Mouse (Mus musculus) ES-E14 (cell line): ENCODE measurements at regions not wholly inside any gene's neighbourhood (a gene's known extent, or its start where the extent isn't known, plus 50 kb on each side); places are given as distances from the start of the nearest gene placed in this dataset.

Experiments used
- DNase-seq: peaks from one replicate; pipeline ENCODE4 v3.0.0-alpha.2; 2013; ENCODE audit warnings: low read depth, low spot score
- H3K27ac ChIP-seq: 2 replicates; pipeline ENCODE4 v1.5.1; 2012; ENCODE audit warnings: low read depth, mild to moderate bottlenecking, low read length, moderate library complexity, mixed read lengths; ENCODE audit not compliant: poor library complexity, insufficient read depth, severe bottlenecking
- H3K36me3 ChIP-seq: 2 replicates; pipeline ENCODE4 v1.6.1; 2012; ENCODE audit warnings: mild to moderate bottlenecking, low read length, moderate library complexity, mixed read lengths; ENCODE audit not compliant: control insufficient read depth, poor library complexity, insufficient read depth, severe bottlenecking
- H3K4me1 ChIP-seq, 2 experiments: fragments of 150-350 bp in 1 of 2; sonication (generic) in 1 of 2; 2 replicates each; pipeline ENCODE4 v1.6.1; 2012; ENCODE audit warnings: low read length in 2 of 2, mild to moderate bottlenecking in 1 of 2, mixed read lengths in 1 of 2; ENCODE audit not compliant: control insufficient read depth in 2 of 2, insufficient read depth in 2 of 2, poor library complexity in 1 of 2
- H3K4me3 ChIP-seq, 2 experiments: fragments of 150-350 bp in 1 of 2; sonication (generic) in 1 of 2; 2 replicates each; pipeline ENCODE4 v1.5.1; 2012; ENCODE audit warnings: low read length in 2 of 2, low read depth in 1 of 2, mild to moderate bottlenecking in 1 of 2, mixed read lengths in 1 of 2; ENCODE audit not compliant: insufficient read depth in 1 of 2, poor library complexity in 1 of 2, severe bottlenecking in 1 of 2
- H3K9ac ChIP-seq: 2 replicates; pipeline ENCODE4 v1.6.1; 2012; ENCODE audit warnings: low read depth, mild to moderate bottlenecking, low read length, mixed read lengths; ENCODE audit not compliant: poor library complexity, insufficient read depth, severe bottlenecking
- H3K9me3 ChIP-seq: fragments of 150-350 bp; sonication (generic); 2 replicates; pipeline ENCODE4 v1.6.1; 2012; ENCODE audit warnings: low read depth, mild to moderate bottlenecking, low read length; ENCODE audit not compliant: control insufficient read depth, insufficient read depth
- CHD2 ChIP-seq: IDR thresholded peaks from 2 replicates; pipeline ENCODE4 v1.6.1; 2014; ENCODE audit warnings: mild to moderate bottlenecking, low read depth, low read length, inconsistent platforms
- HCFC1 ChIP-seq: IDR thresholded peaks from 2 replicates; pipeline ENCODE4 v1.6.1; 2012; ENCODE audit warnings: low read length, inconsistent platforms, borderline replicate concordance; ENCODE audit not compliant: insufficient read depth
- MAFK ChIP-seq: IDR thresholded peaks from 2 replicates; pipeline ENCODE4 v1.6.1; 2014; ENCODE audit warnings: mild to moderate bottlenecking, low read depth, low read length, inconsistent platforms; ENCODE audit not compliant: insufficient read depth
- ZC3H11A ChIP-seq: IDR thresholded peaks from 2 replicates; pipeline ENCODE4 v1.6.1; 2012; ENCODE audit warnings: low read depth, mild to moderate bottlenecking, inconsistent platforms, low read length, borderline replicate concordance
- ZNF384 ChIP-seq: IDR thresholded peaks from 2 replicates; pipeline ENCODE4 v1.6.1; 2012; ENCODE audit warnings: low read depth, low read length, inconsistent platforms
- in situ Hi-C, 2 experiments: fragments of 600-800 bp; cut with MboI; formaldehyde crosslinking; loops; one replicate each; pipeline ENCODE4 v1.15.1; 2025; ENCODE audit warnings: low sequenced_read_pairs in 2 of 2, inconsistent platforms in 1 of 2; ENCODE audit not compliant: unreplicated experiment in 2 of 2

- no peak for DNase-seq
- TF ChIP-seq CHD2 (no peak), HCFC1 (no peak), MAFK (no peak), ZC3H11A (no peak), ZNF384 (no peak)
- in situ Hi-C loops: no loop called here
- Histone ChIP-seq H3K4me3 (no peak overlapping the region), H3K4me1 (no peaks in the 10 kb centered on the region), H3K36me3 (no peaks in the 10 kb centered on the region), H3K9me3 (no peaks in the 10 kb centered on the region), H3K27ac (no peak overlapping the region), H3K9ac (no peak overlapping the region)
Measured at GRCm38 (mm10) chr10:70809411-70809810, 153.6 kb upstream of the Phyhipl start.

- Histone ChIP-seq H3K9me3 (no peaks in the 10 kb centered on the region), H3K27ac (no peak overlapping the region), H3K4me1 (no peaks in the 10 kb centered on the region), H3K36me3 (no peaks in the 10 kb centered on the region), H3K9ac (no peak overlapping the region), H3K4me3 (no peak overlapping the region)
- TF ChIP-seq MAFK (no peak), ZNF384 (no peak), CHD2 (no peak), ZC3H11A (no peak), HCFC1 (no peak)
- DNase-seq: no peak
- in situ Hi-C loops: no loop called here
Measured at GRCm38 (mm10) chr10:70806786-70807385, 151.1 kb upstream of the Phyhipl start.

- TF ChIP-seq ZNF384 (no peak), MAFK (no peak), CHD2 (no peak), ZC3H11A (no peak)
- Histone ChIP-seq H3K36me3 (no peaks in the 10 kb centered on the region), H3K4me1 (no peaks in the 10 kb centered on the region), H3K9ac (no peak overlapping the region), H3K27ac (no peak overlapping the region), H3K9me3 (peaks cover 3% of the 10 kb centered on the region), H3K4me3 (no peak overlapping the region)
- no peak for DNase-seq
- in situ Hi-C loops: no loop called here
Measured at GRCm38 (mm10) chr10:70800736-70801306, 145.1 kb upstream of the Phyhipl start.

- no peak overlapping the region for H3K4me3 ChIP-seq
- H3K9ac ChIP-seq: no peak overlapping the region
- no peak overlapping the region for H3K27ac ChIP-seq
- TF ChIP-seq CHD2 (no peak), ZNF384 (no peak), MAFK (no peak), ZC3H11A (no peak), HCFC1 (no peak)
- peaks cover 3% of the 10 kb centered on the region for H3K9me3 ChIP-seq
- in situ Hi-C loops: no loop called here
- no peaks in the 10 kb centered on the region for H3K36me3 ChIP-seq
- no peaks in the 10 kb centered on the region for H3K4me1 ChIP-seq
- DNase-seq: no peak
Measured at GRCm38 (mm10) chr10:70799906-70800305, 144.1 kb upstream of the Phyhipl start.
